Mouse (Mus musculus) embryonic fibroblast, embryonic 13.5 days (primary cell): ENCODE data around the gene Parp16.

ENCODE experiments used
- CTCF ChIP-seq: IDR thresholded peaks from 2 replicates; pipeline ENCODE4 v1.5.1; 2011; ENCODE audit warnings: mild to moderate bottlenecking, control low read depth, low read length, moderate library complexity, borderline replicate concordance; ENCODE audit not compliant: insufficient read depth
- POLR2A ChIP-seq: IDR thresholded peaks from 2 replicates; pipeline ENCODE4 v1.6.1; 2011; ENCODE audit warnings: low read depth, mild to moderate bottlenecking, control low read depth, low read length, moderate library complexity

DNA sequence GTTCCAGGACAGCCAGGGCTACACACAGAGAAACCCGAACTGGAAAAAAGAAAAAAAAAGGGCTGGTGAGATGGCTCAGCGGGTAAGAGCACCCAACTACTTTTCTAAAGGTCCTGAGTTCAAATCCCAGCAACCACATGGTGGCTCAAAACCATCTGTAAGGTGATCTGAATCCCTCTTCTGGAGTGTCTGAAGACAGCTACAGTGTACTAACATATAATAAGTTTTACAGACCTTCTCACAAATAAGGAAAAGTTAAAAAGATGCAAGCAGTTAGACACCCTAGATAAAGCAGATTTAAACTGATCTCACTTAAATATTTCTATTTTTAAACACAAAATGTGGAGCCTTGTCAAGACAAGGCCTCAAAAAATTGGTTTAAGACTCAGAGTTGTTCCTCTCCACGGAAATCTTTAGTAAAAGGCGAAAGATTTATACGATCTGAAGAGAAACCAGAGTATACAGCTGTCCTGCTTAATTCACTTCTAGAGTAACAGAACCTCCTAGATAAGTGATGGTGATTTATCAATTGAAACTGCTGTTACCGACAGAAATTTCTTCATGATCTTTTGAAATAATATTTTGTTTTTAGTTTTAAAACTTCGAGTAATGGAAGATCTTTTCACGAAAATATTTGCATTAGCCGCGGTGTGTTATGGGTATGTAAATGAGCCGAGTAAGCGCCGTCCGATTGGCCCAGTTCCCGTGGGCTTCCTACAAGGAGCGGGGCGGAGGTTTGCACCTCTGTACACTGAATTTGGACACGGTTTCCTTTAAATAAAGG lies 6.4 kb downstream of the Parp16 start:
- TF ChIP-seq CTCF: no peak
- peak; percentile 85 for TF ChIP-seq POLR2A
